Mouse (Mus musculus): ENCODE results near the gene Sae1.

Gene Sae1

GRCm38 (mm10) chr7:16357602-16358001 is 30.0 kb downstream of the Sae1 start:
- no peak for DNase-seq (ENCODE audit: low spot score in 2 of 2)

DNA sequence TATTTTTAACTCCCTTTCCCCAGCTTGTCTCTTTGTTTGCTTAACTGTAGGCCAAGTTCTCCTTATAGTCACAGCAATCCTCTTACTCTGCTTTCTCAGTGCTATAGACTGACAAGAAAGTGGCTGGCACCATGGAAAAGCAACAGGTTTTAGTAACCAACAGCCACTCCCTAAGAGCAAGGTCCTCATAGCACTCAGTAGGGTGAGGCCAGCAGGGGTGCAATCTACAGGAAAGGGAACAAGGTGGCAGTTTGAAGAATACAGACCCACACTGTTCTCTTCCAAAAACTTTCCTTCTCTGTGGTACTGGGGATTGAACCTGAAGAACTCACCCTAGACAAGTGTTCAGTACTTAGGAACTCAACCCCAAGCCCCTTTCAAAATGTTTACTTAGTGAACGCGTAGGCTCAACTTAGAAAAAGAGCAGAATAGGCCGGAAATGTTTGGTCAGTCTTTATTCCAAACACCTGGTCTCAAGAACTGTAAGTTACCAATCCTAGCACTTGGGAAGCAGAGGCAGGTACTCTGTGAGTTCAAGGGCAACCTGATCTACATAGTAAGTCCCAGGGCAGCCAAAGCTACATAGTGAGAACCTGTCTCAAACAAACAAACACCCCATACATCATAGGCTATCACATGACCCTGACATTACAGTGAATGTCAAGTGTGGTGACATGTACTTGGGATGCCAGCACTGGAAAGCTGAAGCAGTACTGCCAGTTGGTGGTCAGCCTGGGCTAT is 31.6 kb downstream of the Sae1 start:
- no peak for DNase-seq (ENCODE audit: low spot score in 2 of 2)

DNA sequence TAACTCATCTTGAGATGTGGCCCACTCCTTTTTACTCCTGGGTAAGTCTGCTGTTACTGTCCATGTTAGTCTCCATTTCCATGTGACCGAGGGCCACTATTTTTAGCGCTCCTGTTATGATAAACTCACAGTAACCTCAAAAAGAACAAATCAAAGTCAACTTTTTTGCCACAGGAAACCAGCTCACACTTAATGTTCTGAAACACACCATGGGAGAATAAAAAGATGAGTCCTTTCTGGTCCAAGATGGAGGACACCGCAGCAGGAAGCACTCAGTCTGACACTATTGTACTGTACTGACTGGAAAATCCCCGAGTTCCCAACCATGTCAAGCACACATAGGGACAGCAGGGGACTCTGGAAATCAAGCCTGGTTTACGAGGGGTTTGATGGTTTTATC is 37.6 kb downstream of the Sae1 start:
- DNase-seq (ENCODE audit: low spot score in 2 of 2): no peak

GRCm38 (mm10) chr7:16345297-16345696 is 42.3 kb downstream of the Sae1 start:
- DNase-seq (ENCODE audit: low spot score in 2 of 2): no peak

GRCm38 (mm10) chr7:16344598-16344997 is 43.0 kb downstream of the Sae1 start:
- DNase-seq (ENCODE audit: low spot score in 2 of 2): no peak

DNA sequence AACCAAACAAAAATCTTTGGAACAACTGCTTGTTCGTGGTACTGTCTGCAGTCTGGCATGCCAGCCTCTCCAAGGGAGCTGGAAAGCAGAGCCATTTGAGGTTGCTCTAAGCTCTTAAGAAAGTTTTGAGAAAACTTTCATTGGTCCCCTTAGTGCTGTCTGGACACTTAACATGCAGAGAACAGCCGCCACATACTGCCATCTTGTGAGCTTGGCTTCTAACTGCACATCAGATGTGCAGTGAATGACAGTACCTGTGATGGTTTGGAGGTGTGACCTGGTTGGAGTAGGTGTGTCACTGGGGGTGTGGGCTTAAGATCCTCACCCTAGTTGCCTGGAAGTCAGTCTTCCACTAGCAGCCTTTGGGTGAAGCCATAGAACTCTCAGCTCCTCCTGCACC is 49.9 kb downstream of the Sae1 start:
- DNase-seq (ENCODE audit: low spot score in 2 of 2): no peak

GRCm38 (mm10) chr7:16329146-16329545 is 58.5 kb downstream of the Sae1 start:
- DNase-seq (ENCODE audit: low spot score in 2 of 2): no peak

DNA sequence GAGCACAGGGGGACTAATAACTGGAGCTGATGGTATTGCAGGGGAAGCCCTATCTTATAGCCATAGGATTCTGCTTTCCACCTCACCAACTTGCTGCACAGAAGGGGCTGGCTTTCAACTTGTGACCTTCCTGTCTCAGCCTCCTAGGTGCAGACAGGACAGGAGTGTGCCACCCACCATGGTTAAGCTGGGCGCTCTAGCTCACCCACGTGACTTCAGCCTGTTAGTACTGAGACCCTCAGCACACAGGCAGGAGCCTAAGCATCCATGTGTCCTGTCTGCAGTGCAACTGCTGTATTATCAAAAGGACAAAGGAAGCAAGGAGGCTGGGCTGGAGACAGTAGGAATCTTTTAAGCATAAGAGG is 61.0 kb downstream of the Sae1 start:
- DNase-seq (ENCODE audit: low spot score in 2 of 2): no peak

DNA sequence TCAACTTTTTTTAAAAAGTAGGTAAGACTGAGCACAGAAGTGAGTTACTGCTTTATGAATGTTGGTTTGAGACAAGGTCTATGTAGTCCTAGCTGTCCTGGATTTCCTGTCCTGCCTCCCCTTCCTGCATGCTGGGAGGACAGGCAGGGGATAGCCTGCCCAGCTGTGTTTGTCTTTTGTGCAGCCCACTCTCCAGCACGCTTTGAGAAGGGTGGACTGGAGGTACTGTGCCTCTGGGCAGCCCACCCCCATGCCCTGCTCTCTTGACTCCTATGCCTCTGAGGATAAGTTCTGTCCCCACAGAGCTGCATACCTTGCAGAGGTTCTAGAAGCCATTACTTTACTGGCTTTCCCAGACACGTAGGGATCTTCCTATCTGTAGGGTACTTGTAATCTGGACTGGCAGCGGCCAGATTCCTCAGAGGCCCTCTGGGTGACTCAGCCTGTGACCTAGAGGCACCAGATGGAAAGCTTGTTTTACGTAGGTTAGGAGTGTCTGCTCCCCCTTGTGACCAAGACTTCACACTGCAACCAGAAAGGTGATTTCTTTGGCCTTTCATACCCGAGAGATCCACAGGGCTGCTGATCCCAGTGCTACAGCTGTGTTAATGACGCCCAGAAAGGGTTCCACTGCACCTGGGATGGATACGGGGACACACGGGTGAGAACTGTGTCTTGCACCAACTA is 61.5 kb downstream of the Sae1 start:
- DNase-seq (ENCODE audit: low spot score in 2 of 2): peak in 1 of 2 experiments; percentile 37

- no peak for DNase-seq (ENCODE audit: low spot score in 2 of 2)
Observed at GRCm38 (mm10) chr7:16324661-16325060, 62.9 kb downstream of the Sae1 start.

GRCm38 (mm10) chr7:16320479-16320878 is 67.1 kb downstream of the Sae1 start:
- no peak for DNase-seq (ENCODE audit: low spot score in 2 of 2)

DNA sequence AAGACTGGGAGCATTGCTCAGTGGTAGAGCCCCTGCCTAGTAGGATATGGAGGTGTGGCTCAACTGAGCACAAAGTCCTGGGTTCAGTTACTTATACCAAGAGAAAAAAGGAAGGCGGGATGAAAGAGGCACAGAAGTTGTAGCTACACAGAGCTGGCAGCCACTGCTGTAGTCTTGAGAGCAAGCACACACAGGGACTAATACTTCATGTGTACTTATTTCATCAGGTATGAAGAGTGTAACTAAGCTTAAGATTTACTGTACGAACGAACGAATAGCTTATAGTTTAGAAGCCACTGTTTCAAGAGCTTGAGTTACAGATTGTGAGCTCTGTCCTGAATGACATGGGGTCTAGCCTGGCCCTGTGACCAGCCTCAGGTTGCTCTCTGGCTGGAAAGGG is 68.4 kb downstream of the Sae1 start:
- DNase-seq (ENCODE audit: low spot score in 2 of 2): no peak

GRCm38 (mm10) chr7:16317094-16317493 is 70.5 kb downstream of the Sae1 start:
- DNase-seq (ENCODE audit: low spot score in 2 of 2): no peak

DNA sequence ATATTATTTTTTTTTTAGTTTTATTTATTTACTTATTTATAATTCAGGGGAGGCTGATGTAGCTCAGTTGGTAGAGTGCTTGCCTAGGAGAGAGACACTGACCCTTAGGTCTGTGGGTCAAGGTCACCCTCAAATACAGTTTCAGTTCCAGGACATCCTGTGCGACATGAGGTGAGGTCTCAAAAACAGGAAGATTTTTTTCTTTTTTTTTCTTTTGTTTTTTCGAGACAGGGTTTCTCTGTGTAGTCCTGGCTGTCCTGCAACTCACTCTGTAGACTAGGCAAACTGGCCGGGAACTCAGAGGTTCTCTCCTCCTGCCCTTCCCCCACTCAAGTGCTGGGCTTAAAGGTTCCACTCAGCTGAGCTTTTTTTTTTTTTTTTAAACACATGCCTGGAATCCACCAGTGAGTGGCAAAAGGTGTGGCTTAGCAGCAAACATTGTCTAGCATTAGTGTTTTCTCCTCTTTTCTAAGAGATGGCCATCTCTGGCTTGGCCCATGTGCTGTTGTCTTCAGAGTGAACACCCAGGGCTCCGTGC is 72.3 kb downstream of the Sae1 start:
- no peak for DNase-seq (ENCODE audit: low spot score in 2 of 2)

- DNase-seq (ENCODE audit: low spot score in 2 of 2): no peak
Observed at GRCm38 (mm10) chr7:16314221-16314775, 73.3 kb downstream of the Sae1 start.

GRCm38 (mm10) chr7:16313481-16314220 is 74.0 kb downstream of the Sae1 start:
- DNase-seq (ENCODE audit: low spot score in 2 of 2): peak; percentile 66 to 78

GRCm38 (mm10) chr7:16312672-16313311 is 74.8 kb downstream of the Sae1 start:
- DNase-seq (ENCODE audit: low spot score in 2 of 2): peak; percentile 56 to 60

DNA sequence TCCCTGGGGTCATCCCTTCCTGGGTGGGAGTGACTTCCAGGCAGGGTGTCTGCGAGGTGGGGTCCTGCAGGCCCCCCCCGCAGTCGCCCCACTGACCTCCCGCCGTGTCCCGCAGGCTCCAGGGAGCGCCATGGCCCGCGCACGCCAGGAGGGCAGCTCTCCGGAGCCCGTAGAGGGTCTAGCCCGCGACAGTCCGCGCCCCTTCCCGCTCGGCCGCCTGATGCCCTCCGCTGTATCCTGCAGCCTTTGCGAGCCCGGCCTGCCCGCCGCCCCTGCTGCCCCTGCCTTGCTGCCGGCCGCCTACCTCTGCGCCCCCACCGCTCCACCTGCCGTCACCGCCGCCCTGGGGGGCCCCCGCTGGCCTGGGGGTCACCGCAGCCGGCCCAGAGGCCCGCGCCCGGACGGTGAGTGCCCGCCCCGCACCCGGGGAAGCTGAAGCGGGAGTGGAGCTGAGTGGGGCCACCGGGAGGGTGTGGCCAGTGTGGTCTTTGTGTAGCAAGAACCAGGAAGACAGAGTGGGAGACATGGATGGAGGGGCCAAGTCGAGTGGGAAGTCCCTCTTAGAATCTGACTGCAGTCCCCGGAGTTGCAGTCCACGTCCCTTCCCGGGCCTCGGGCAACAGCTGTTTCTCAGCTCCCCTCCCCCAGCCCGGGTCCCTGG is 75.5 kb downstream of the Sae1 start:
- DNase-seq (ENCODE audit: low spot score in 2 of 2): peak in 1 of 2 experiments; percentile 41

DNA sequence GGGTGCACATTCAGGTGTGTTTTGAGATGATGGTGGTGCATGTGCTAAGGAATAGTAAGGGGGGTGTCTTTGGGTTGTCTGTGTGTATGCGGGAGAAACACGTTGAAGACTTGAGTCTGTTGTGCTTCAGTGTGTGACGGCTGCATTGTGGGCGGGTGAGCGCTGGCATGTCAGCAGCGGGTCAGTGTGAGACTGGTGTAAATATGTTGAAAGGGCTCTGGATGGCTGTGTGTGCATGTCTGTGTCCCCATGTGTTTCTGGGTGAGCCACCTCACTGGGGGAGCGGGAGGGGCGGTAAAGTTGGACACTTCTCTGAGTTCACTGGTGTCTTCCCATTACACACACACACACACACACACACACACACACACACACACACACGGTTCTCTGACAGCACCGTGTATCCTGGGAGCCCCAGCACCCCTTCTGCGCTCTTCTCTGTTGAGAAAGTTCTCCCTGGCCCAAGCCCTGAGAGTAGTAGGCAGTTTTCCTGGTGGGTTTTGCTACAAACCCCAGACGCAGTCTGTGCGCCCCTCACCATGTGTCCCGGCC is 76.1 kb downstream of the Sae1 start:
- DNase-seq (ENCODE audit: low spot score in 2 of 2): peak in 1 of 2 experiments; percentile 23

DNA sequence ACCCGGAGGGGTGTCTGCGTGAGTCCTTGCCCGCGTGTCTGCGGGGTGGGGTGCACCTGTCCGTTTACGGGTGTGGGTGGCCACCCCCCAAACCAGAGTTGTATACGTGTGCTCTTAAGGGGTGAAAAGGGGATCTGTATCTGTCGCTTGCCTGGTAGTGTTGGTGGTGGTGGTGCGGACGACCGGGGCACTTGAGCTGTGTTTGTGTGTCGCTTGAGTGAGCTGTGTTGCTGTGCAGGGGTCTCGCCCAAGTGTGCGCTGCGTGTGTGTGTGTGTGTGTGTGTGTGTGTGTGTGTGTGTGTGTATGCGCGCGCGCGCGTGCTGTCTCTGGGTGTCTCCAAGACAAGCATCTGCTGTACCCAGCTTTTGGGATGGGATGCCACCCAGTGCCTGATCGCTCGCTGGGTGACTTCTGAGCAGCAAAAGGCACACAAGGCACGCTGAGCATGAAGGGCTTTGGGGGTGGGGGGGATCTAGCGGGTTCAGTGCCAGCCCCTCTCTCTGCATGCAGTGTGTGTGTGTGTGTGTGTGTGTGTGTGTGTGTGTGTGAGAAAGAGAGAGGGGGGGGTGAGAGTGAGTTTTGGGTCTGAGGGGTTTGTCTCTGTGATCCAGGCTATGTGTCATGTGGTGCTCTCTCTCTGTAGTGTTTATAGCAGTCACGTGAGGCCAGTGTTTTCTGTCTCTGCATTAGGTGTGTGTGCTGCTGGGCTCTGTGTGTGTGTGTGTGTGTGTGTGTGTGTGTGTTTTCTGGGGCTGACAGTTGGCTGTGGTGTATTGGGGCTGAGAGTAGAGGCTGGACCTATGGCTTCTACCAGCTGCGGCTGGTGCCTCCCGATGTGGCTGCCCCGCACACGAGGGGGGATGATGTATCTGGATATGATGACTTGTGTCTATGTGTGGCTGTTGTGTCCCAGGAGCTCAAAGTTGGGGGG is 76.8 kb downstream of the Sae1 start:
- peak; percentile 55 to 64 for DNase-seq (ENCODE audit: low spot score in 2 of 2)
